Mouse (Mus musculus) hindbrain, embryonic 11.5 days (tissue): ENCODE measurements around the gene Smc4. TPM values are rescaled to one million over a fixed set of nuclear protein-coding genes. Genes with fewer than 3 reads are reported as not detected.

Experiments
- ATAC-seq: fragments of 200-750 bp; cut with Nextera tagmentation; 2 replicates; pipeline ENCODE4 v1.8.0; 2017; ENCODE audit warnings: mild to moderate bottlenecking, moderate TSS enrichment, moderate library complexity; ENCODE audit not compliant: low FRiP score
- DNase-seq: peaks from one replicate; pipeline ENCODE4 v3.0.0-alpha.2; 2015; ENCODE audit warnings: low spot score
- H3K27ac ChIP-seq: fragments of 300-500 bp; sonication (generic); 2 replicates; pipeline ENCODE4 v1.5.1; 2014; ENCODE audit warnings: mild to moderate bottlenecking, low read depth, low read length
- H3K27me3 ChIP-seq: fragments of 300-500 bp; sonication (generic); 2 replicates; pipeline ENCODE4 v1.6.1; 2014; ENCODE audit warnings: mild to moderate bottlenecking, low read length, moderate library complexity, mixed read lengths; ENCODE audit not compliant: control insufficient read depth, insufficient read depth
- H3K36me3 ChIP-seq: fragments of 300-500 bp; sonication (generic); 2 replicates; pipeline ENCODE4 v1.6.1; 2014; ENCODE audit warnings: mild to moderate bottlenecking, low read length, moderate library complexity, mixed read lengths; ENCODE audit not compliant: control insufficient read depth, insufficient read depth
- H3K4me1 ChIP-seq: fragments of 300-500 bp; sonication (generic); replicated peaks from 2 replicates; pipeline ENCODE4 v1.6.1; 2014; ENCODE audit warnings: low read length, mixed read lengths; ENCODE audit not compliant: control insufficient read depth, insufficient read depth
- H3K4me2 ChIP-seq: fragments of 300-500 bp; sonication (generic); replicated peaks from 2 replicates; pipeline ENCODE4 v1.6.1; 2014; ENCODE audit warnings: mild to moderate bottlenecking, low read depth, low read length
- H3K4me3 ChIP-seq: fragments of 300-500 bp; sonication (generic); 2 replicates; pipeline ENCODE4 v1.5.1; 2014; ENCODE audit warnings: low read depth, low read length
- H3K9ac ChIP-seq: fragments of 300-500 bp; sonication (generic); 2 replicates; pipeline ENCODE4 v1.6.1; 2014; ENCODE audit warnings: low read depth, low read length
- H3K9me3 ChIP-seq: fragments of 300-500 bp; sonication (generic); 2 replicates; pipeline ENCODE4 v1.6.1; 2016; ENCODE audit warnings: low read length; ENCODE audit not compliant: control insufficient read depth
- WGBS: fragments of 180-500 bp; shearing (Covaris S2); extraction: QIAGEN DNeasy Blood & Tissue Kit; methylation state at CpG from one replicate; pipeline ENCODE4 v1.1.7; 2014; 5-methylcytosine and 5-hydroxymethylcytosine counted together
- polyA plus RNA-seq: library from polyadenylated mRNA; unstranded; fragments of >200 nt; fragmentation: Nextera tagmentation; extraction: Ambion mirVana; gene quantifications from 2 replicates; pipeline ENCODE4 v1.2.1, GENCODE M21; 2014

The Smc4 gene
- polyA plus RNA-seq, 1 experiment from 2014 or later: 193 TPM

DNA sequence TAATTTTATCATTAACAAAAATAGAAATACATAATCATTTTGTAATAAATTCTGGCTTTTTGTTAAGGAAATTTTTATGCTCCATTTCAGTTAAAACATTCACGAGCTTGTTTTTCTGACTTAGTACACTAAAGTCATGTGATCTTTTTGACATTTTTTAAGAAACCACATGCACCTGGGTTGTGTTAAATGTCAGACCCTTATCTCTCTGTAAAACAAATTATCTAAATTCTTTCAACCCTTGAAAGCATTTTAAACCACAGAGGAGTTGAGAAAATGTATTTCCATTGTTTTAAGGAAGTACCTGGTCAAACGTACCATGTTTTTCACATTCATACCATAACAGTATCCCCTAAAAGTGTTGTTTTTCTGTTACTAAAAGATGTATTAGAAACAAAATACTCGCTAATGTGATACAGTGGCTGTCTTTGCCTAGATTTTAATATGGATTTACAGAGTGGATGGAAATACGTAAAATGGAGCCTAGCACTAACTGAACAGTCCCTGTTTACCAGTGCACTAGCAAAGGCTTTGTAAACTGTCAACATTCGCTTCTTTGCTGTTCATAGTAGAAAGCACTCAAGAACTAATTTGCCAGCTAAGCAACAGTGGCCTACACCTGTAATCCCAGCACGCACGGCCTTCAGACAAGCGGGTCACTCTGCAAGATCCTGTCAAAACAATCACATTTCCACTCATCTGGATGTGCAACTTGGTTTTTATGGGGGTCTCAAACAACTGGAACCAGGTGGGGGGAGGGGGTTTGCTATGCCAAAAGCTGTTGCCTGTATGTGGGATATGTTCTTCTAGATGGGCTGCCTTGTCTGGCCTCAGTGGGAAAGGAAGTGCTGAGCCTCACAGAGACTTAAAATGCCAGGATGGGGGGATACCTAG is 29.7 kb upstream of the Smc4 start:
- DNase-seq: no peak
- WGBS: 91% methylated on average over 8 of the region's 8 CpGs

DNA sequence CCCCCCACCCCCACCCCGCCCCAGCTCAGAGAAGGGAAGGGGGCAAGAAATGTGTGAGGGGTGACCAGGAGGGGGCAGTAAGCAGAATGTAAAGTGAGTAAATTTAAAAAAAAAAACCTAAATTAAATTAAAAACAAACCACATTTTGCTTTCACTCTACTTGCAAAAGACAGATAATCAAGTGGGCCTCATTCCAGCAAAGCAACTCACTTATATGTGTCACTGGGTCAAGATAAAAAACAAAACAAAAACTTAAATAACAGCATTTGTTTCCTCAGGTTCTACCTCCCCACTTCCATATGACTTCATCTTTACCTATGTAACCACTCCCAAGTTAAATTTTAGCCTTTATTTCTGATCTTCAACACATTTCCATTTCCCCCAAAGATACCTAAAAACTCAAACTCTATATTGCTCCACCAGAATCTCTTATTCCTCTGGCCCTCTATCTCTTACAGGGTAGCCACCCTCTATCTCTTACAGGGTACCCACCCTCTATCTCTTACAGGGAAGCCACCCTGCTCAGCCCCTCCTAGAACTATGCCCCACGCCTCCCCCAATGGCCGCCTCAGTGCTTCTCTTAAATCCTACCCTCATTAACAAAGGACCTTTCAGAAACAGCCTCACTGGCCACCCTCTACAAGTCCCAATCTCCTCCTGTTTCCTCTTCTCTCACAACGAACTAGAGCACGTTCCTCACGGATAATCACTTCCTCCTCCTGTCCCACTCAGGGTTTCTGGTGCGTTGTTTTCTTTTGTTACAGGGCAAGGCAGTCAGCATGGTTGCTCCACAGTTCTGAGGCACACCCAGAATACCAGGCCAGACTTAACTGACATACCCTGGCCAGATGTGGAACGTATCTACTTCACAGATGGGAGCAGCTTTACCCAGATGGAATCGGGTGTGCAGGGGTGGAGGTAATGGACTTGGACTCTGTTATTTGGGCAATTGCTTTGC is 28.7 kb upstream of the Smc4 start:
- Histone ChIP-seq H3K9me3 (no peaks in the 10 kb centered on the region), H3K4me1 (no peaks in the 10 kb centered on the region), H3K9ac (no peak overlapping the region), H3K4me3 (no peak overlapping the region), H3K36me3 (no peaks in the 10 kb centered on the region), H3K27ac (no peak overlapping the region), H3K27me3 (no peaks in the 10 kb centered on the region), H3K4me2 (no peak overlapping the region)
- no peak for DNase-seq
- 67% methylated on average over 9 of the region's 9 CpGs for WGBS
- no peak for ATAC-seq

More for the DNA sequence above, 29.7 kb upstream of the Smc4 start:
- H3K4me3 ChIP-seq: no peak overlapping the region
- no peaks in the 10 kb centered on the region for H3K4me1 ChIP-seq
- H3K36me3 ChIP-seq: no peaks in the 10 kb centered on the region
- no peaks in the 10 kb centered on the region for H3K9me3 ChIP-seq
- ATAC-seq: no peak
- H3K27me3 ChIP-seq: no peaks in the 10 kb centered on the region
- no peak overlapping the region for H3K27ac ChIP-seq
- H3K4me2 ChIP-seq: no peak overlapping the region
- H3K9ac ChIP-seq: no peak overlapping the region

DNA sequence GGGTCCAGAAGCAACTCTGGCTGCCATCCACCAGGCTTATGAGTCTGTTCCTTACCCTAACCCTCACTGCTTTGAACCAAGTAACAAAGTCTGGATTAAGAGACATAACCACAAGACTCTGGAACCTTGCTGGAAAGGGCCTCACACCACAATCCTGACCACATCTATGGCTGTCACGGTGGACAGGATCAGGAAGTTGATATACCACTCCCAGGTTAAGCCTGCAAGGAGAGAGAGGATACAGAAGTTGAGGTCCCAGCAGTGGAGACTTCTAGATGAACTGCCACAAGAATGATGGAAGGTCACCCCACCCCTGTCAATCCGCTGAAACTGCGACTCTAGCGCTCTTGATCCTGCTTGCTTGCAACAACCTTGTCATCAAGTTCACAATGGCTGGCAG is 26.8 kb upstream of the Smc4 start:
- no peak for DNase-seq
- H3K4me2 ChIP-seq: no peak overlapping the region
- no peaks in the 10 kb centered on the region for H3K4me1 ChIP-seq
- no peaks in the 10 kb centered on the region for H3K9me3 ChIP-seq
- H3K27me3 ChIP-seq: no peaks in the 10 kb centered on the region
- no peaks in the 10 kb centered on the region for H3K36me3 ChIP-seq
- H3K4me3 ChIP-seq: no peak overlapping the region
- no peak overlapping the region for H3K9ac ChIP-seq
- 93% methylated on average over 4 of the region's 4 CpGs for WGBS
- no peak overlapping the region for H3K27ac ChIP-seq
- ATAC-seq: no peak

DNA sequence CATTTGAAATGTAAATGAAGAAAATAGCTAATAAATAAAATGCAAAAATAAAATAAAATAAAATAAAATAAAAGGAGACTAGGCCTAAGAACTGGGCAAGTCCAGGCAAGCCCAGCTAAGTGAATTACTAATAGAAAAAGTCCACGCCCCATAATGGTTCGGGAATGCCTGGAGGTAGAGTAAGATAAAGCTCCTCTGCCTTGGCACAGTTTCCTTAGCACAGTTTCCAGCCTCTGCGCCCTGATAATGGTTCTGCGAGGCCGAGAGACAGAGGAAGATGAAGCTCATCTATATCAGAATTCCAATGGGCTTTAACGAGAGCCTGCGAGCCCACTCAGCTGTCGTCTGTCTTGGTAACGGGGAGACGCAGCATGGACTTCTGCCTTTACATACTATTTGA is 25.4 kb upstream of the Smc4 start:
- no peaks in the 10 kb centered on the region for H3K36me3 ChIP-seq
- WGBS: 93% methylated on average over 10 of the region's 10 CpGs
- no peak for DNase-seq
- no peaks in the 10 kb centered on the region for H3K27me3 ChIP-seq
- H3K4me2 ChIP-seq: no peak overlapping the region
- no peak for ATAC-seq
- no peak overlapping the region for H3K9ac ChIP-seq
- no peak overlapping the region for H3K27ac ChIP-seq
- H3K9me3 ChIP-seq: no peaks in the 10 kb centered on the region
- H3K4me3 ChIP-seq: no peak overlapping the region
- H3K4me1 ChIP-seq: no peaks in the 10 kb centered on the region

DNA sequence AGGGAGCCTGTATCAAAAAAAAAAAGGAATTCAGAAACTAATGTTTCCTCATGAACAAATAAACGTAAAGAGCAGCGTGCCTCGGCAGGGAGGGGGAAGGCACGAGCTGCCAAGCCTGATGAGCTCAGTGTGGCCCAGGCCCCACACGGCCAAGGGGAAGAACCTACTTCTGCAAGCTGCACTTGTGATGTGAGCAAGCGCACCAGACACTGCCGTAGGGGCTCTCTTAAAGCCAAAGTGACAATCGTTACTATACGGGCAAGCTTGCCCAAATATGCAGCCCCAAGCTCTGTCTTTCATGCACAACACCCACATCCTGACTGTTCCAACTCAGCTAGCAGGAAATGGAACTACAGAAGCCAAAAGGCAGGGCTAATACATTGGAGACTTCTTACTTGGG is 23.6 kb upstream of the Smc4 start:
- H3K27ac ChIP-seq: no peak overlapping the region
- DNase-seq (no peak), ATAC-seq (no peak)
- no peaks in the 10 kb centered on the region for H3K27me3 ChIP-seq
- H3K36me3 ChIP-seq: no peaks in the 10 kb centered on the region
- 93% methylated on average over 9 of the region's 9 CpGs for WGBS
- H3K9me3 ChIP-seq: no peaks in the 10 kb centered on the region
- H3K4me3 ChIP-seq: no peak overlapping the region
- H3K4me2 ChIP-seq: no peak overlapping the region
- no peak overlapping the region for H3K9ac ChIP-seq
- H3K4me1 ChIP-seq: no peaks in the 10 kb centered on the region

DNA sequence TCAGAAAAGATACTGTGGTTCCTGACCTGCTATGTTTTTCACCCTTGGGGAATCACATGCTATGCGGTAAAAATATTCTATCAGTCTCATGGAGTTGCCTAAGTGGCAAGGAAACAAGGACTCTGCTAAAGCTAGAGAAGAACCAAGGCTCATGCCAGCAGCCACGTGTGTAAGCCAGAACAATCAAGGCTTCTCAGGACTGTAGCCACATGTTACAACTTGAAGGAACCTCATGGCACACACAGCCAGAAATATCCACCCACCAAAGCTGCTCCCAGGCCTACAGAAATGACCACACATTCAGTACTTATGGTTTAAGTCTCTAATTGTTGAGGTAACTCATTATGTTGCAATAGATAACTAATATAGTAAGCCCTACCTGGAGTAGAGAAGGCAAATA is 18.0 kb upstream of the Smc4 start:
- no peaks in the 10 kb centered on the region for H3K27me3 ChIP-seq
- H3K4me1 ChIP-seq: no peaks in the 10 kb centered on the region
- 0 out of 2 replicates have a peak, but pooled peaks cover 2% of the 10 kb centered on the region for H3K36me3 ChIP-seq
- H3K9me3 ChIP-seq: no peaks in the 10 kb centered on the region
- H3K4me3 ChIP-seq: no peak overlapping the region
- no peak overlapping the region for H3K9ac ChIP-seq
- no peak overlapping the region for H3K4me2 ChIP-seq
- H3K27ac ChIP-seq: no peak overlapping the region
- DNase-seq (no peak), ATAC-seq (no peak)
- 87% methylated on average over 2 of the region's 2 CpGs for WGBS

DNA sequence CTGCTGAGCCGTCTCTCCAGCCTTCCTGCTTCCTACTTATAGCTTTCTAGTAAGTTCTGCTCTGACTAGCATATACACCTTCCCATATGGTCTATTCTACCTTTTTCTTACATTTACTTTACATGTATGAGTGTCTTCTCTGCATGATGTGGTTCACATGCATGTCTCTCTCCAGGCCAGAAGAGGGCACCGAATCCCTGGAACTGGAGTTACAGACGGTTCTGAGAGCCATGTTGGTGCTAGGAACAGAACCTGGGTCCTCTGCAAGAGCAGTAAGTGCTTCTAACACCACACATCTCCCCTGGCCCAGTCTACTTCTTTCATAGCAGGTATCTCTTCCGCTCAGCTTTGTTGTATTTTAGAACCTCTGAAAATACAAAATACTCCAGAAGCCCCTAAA is 1.8 kb upstream of the Smc4 start:
- Histone ChIP-seq H3K4me2 (no peak overlapping the region), H3K4me1 (no peaks in the 10 kb centered on the region), H3K27me3 (no peaks in the 10 kb centered on the region), H3K27ac (no peak overlapping the region), H3K9ac (no peak overlapping the region), H3K36me3 (no peaks in the 10 kb centered on the region), H3K9me3 (no peaks in the 10 kb centered on the region), H3K4me3 (no peak overlapping the region)
- no peak for DNase-seq
- no peak for ATAC-seq
- 89% methylated on average over 4 of the region's 4 CpGs for WGBS

DNA sequence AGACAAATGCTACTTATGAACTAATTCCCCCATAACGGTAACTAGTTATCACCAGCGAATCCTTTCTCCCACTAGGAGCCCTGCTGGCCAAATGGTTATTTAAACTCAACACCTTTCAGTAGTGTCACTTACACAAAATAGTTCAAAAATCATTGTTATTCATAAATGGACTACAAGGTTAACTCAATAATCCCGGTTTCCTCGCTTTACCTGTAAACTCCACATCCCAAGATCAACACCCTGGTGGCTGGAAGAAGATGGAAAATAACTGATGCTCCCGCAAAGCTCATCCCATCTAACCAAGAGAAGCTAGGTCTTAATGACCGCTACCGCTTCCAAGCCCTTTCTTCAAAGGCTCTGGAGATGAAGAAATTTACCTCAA is 492 bp upstream of the Smc4 start:
- H3K4me1 ChIP-seq: no peaks in the 10 kb centered on the region
- H3K4me2 ChIP-seq: peak overlapping the region; percentile 39
- H3K36me3 ChIP-seq: no peaks in the 10 kb centered on the region
- H3K27ac ChIP-seq: no peak overlapping the region
- no peaks in the 10 kb centered on the region for H3K27me3 ChIP-seq
- peak overlapping the region; percentile 49 for H3K9ac ChIP-seq
- no peaks in the 10 kb centered on the region for H3K9me3 ChIP-seq
- DNase-seq: no peak
- ATAC-seq: no peak
- peak overlapping the region; percentile 93 for H3K4me3 ChIP-seq
- 2% methylated on average over 7 of the region's 7 CpGs for WGBS
